Mouse (Mus musculus): ENCODE data around the gene C87436. TPM values are rescaled to one million over a fixed set of nuclear protein-coding genes. Genes with fewer than 3 reads are reported as not detected.

The C87436 gene
- polyA plus RNA-seq, 1 experiment from 2014 or later = 22.8 TPM

DNA sequence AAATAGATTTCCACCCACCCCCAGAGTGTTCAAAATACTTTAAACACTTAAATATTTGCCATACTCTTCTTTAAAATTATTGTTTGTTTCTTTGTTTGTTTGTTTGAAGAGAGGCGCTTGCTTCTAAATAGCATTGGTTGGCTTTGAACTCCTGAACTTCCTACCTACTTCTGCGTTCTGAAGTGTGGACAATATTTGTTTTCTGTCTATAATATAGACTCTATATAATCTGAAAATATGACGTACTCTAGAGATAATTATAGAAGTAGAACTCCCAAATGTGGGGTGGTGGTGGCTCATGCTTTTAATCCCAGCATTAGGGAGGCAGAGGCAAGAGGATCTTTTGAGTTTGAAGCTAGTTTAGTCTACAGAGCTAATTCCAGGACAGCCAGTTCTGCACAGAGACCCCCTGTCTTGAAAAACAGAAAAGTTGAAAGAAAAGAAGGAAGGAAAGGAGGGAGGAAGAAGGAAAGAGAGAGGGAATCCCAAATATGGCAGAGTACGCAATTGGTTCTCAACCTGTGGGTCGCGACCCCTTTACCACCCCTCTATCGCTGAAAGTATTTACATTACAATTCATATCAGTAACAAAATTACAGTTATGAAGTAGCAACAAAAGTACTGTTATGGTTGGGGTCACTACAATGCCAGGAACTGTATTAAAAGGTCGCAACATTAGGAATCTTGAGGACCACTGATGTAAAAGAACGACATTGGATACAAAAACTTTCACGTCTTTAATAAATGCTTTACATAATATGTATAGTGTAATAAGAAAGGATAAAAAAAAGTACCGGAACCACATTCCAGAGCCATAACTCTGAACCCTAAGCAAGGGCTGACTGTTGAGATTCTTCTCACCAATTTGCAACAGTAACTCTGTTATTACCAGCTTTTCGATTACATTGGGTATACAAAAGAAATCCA, 35.2 kb upstream of the C87436 start:
- Histone ChIP-seq H3K4me3 (peak overlapping the region; percentile 86), H3K36me3 (peaks cover 18% of the 10 kb centered on the region), H3K9me3 (replicated peaks) (no peaks in the 10 kb centered on the region), H3K27ac (replicated peaks) (peak overlapping the region; percentile 100), H3K4me1 (peaks cover 26% of the 10 kb centered on the region), H3K27me3 (ENCODE audit: low read depth, poor library complexity, severe bottlenecking) (peaks cover 12% of the 10 kb centered on the region)
- 47% methylated on average over 12 of the region's 12 CpGs for WGBS
- no peak for DNase-seq (ENCODE audit: low spot score)

- under 1% methylated on average over 15 of the region's 15 CpGs for WGBS
- no peaks in the 10 kb centered on the region for H3K9me3 ChIP-seq (replicated peaks)
- peak overlapping the region; percentile 100 for H3K27ac ChIP-seq (replicated peaks)
- DNase-seq (ENCODE audit: low spot score) = peak; percentile 86
- peaks cover 5% of the 10 kb centered on the region for H3K27me3 ChIP-seq (ENCODE audit: low read depth, poor library complexity, severe bottlenecking)
- peaks cover 26% of the 10 kb centered on the region for H3K4me1 ChIP-seq
- H3K4me3 ChIP-seq = peak overlapping the region; percentile 86
- peaks cover 26% of the 10 kb centered on the region for H3K36me3 ChIP-seq
Measured at GRCm38 (mm10) chr6:86403728-86404099, 34.5 kb upstream of the C87436 start.

DNA sequence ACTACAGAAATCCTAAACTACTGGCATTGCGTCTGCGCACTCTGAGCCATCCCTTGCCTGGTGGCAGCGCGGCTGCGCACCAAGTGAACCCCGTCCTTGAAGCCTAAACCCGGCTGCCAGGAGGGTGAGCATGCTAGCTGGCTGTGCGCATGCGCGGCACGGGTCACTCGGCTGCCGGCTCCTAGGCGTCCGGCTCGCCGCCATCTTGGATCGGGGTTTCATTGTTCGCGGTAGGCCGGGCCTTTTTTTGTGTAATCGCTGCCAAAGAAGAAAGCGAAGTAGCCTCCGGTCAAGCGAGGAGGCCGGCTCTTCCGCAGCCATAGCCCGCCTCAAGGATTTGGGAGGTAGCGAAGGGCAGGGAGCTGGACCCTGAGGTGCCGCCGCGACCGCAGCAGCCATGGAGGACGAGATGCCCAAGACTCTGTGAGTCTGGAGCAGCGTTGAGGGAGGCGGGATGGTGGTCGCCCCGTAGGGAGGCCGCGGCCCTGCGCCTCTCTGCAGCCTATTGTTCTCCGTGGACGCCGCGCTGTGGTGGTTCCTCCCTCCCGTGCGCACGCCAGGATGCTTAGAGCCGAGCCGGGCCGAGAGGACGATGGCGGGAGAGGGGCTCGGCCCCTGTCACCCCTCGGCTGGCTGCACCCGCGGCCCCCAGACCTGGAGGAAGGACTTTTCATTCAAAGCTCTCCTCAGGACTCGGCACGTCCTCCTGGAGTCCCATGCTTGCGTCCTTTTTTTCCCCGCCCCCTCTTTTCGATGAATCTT, 33.9 kb upstream of the C87436 start, which contains the start of gene Tia1:
Gene Tia1, plus strand, starts transcription at position 120 of the 762 bp plus-strand sequence.
- H3K36me3 ChIP-seq = peaks cover 31% of the 10 kb centered on the region
- peaks cover 26% of the 10 kb centered on the region for H3K4me1 ChIP-seq
- under 1% methylated on average over 62 of the region's 62 CpGs for WGBS
- peak; percentile 98 for DNase-seq (ENCODE audit: low spot score)
- H3K4me3 ChIP-seq = peak within 1 kb of the TSS; percentile 86
- H3K9me3 ChIP-seq (replicated peaks) = no peaks in the 10 kb centered on the region
- H3K27ac ChIP-seq (replicated peaks) = peak within 1 kb of the TSS; percentile 100
- H3K27me3 ChIP-seq (ENCODE audit: low read depth, poor library complexity, severe bottlenecking) = no peaks in the 10 kb centered on the region

- DNase-seq (ENCODE audit: low spot score) = no peak
- peak overlapping the region; percentile 100 for H3K27ac ChIP-seq (replicated peaks)
Measured at GRCm38 (mm10) chr6:86404996-86405395, 33.2 kb upstream of the C87436 start.

DNA sequence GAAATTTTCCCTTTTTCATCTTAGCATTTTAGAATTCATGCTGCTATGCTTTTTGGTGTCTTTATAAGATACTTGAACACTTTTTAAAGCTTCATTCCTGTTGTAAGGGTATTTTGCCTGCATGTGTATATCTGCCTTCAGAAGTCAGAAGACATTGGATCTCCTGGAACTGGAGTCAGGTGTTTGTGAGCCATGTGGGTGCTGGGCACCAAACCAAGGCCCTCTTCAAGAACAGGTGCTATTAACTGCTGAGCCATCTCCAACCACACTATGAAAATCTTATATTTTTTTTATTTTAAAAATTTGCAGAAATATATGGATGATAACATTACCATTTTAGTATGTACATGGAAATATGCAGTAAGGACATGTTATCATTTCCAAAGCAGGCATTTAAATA, 31.9 kb upstream of the C87436 start:
- Histone ChIP-seq H3K9me3 (replicated peaks) (no peaks in the 10 kb centered on the region), H3K27me3 (ENCODE audit: low read depth, poor library complexity, severe bottlenecking) (no peaks in the 10 kb centered on the region), H3K4me3 (peak overlapping the region; percentile 86), H3K36me3 (peaks cover 39% of the 10 kb centered on the region), H3K27ac (replicated peaks) (peak overlapping the region; percentile 100), H3K4me1 (peaks cover 19% of the 10 kb centered on the region)
- DNase-seq (ENCODE audit: low spot score) = no peak

More at GRCm38 (mm10) chr6:86404996-86405395, 33.2 kb upstream of the C87436 start:
- H3K9me3 ChIP-seq (replicated peaks) = no peaks in the 10 kb centered on the region
- peaks cover 37% of the 10 kb centered on the region for H3K36me3 ChIP-seq
- no peaks in the 10 kb centered on the region for H3K27me3 ChIP-seq (ENCODE audit: low read depth, poor library complexity, severe bottlenecking)
- peaks cover 26% of the 10 kb centered on the region for H3K4me1 ChIP-seq
- peak overlapping the region; percentile 86 for H3K4me3 ChIP-seq
- 1% methylated on average over 11 of the region's 11 CpGs for WGBS

GRCm38 (mm10) chr6:86418711-86419110, 19.5 kb upstream of the C87436 start:
- DNase-seq (ENCODE audit: low spot score) = no peak
- Histone ChIP-seq H3K4me3 (no peak overlapping the region), H3K27ac (replicated peaks) (no peak overlapping the region), H3K9me3 (replicated peaks) (no peaks in the 10 kb centered on the region), H3K4me1 (no peaks in the 10 kb centered on the region), H3K27me3 (ENCODE audit: low read depth, poor library complexity, severe bottlenecking) (no peaks in the 10 kb centered on the region), H3K36me3 (peaks cover 99% of the 10 kb centered on the region)
- 96% methylated on average over 6 of the region's 6 CpGs for WGBS

DNA sequence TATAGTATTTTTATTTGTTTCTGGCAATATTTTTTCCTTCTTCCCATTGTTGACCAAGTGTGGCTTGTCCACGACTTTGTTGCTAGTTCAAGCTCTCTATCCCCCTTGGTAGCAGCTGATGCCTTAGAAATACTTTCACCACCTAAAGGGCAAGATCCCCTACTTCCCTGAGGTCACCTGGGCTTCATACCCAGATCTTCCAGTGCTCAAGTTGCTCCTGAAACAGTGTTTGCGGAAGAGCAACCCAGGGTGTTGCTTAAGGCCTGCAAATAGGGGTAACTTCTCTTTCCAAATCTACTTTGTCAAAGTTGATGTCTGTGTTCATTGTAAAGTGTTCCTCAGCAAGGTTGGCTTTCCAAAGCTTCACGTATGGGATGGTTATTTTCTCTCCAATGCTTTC, 18.9 kb upstream of the C87436 start:
- H3K9me3 ChIP-seq (replicated peaks) = no peaks in the 10 kb centered on the region
- H3K4me1 ChIP-seq = no peaks in the 10 kb centered on the region
- no peaks in the 10 kb centered on the region for H3K27me3 ChIP-seq (ENCODE audit: low read depth, poor library complexity, severe bottlenecking)
- no peak overlapping the region for H3K4me3 ChIP-seq
- no peak for DNase-seq (ENCODE audit: low spot score)
- H3K27ac ChIP-seq (replicated peaks) = no peak overlapping the region
- H3K36me3 ChIP-seq = peaks cover 99% of the 10 kb centered on the region
- WGBS = 88% methylated on average over 3 of the region's 3 CpGs

- no peaks in the 10 kb centered on the region for H3K4me1 ChIP-seq
- no peak overlapping the region for H3K27ac ChIP-seq (replicated peaks)
- peaks cover 99% of the 10 kb centered on the region for H3K36me3 ChIP-seq
- no peaks in the 10 kb centered on the region for H3K9me3 ChIP-seq (replicated peaks)
- no peak overlapping the region for H3K4me3 ChIP-seq
- no peaks in the 10 kb centered on the region for H3K27me3 ChIP-seq (ENCODE audit: low read depth, poor library complexity, severe bottlenecking)
- 71% methylated on average over 6 of the region's 6 CpGs for WGBS
- no peak for DNase-seq (ENCODE audit: low spot score)
Measured at GRCm38 (mm10) chr6:86420491-86420890, 17.7 kb upstream of the C87436 start.

GRCm38 (mm10) chr6:86426358-86426757, 11.8 kb upstream of the C87436 start, which contains the start of gene Gm44790:
Gene Gm44790 (plus strand): TSS chr6:86426658.
- Histone ChIP-seq H3K27me3 (ENCODE audit: low read depth, poor library complexity, severe bottlenecking) (no peaks in the 10 kb centered on the region), H3K4me3 (no peak within 1 kb of the TSS), H3K9me3 (replicated peaks) (no peaks in the 10 kb centered on the region), H3K36me3 (peaks cover 99% of the 10 kb centered on the region), H3K4me1 (no peaks in the 10 kb centered on the region), H3K27ac (replicated peaks) (no peak within 1 kb of the TSS)
- no peak for DNase-seq (ENCODE audit: low spot score)
- WGBS = 95% methylated on average over 1 of the region's 1 CpGs

GRCm38 (mm10) chr6:86431531-86431930, 6.6 kb upstream of the C87436 start:
- no peaks in the 10 kb centered on the region for H3K4me1 ChIP-seq
- peaks cover 100% of the 10 kb centered on the region for H3K36me3 ChIP-seq
- WGBS = 97% methylated on average over 3 of the region's 3 CpGs
- H3K27me3 ChIP-seq (ENCODE audit: low read depth, poor library complexity, severe bottlenecking) = no peaks in the 10 kb centered on the region
- DNase-seq (ENCODE audit: low spot score) = no peak
- H3K9me3 ChIP-seq (replicated peaks) = no peaks in the 10 kb centered on the region
- H3K4me3 ChIP-seq = no peak overlapping the region
- no peak overlapping the region for H3K27ac ChIP-seq (replicated peaks)

GRCm38 (mm10) chr6:86433696-86434095, 4.5 kb upstream of the C87436 start:
- Histone ChIP-seq H3K4me3 (no peak overlapping the region), H3K4me1 (peaks cover 6% of the 10 kb centered on the region; the same call in 1 of the 2 replicates), H3K36me3 (peaks cover 81% of the 10 kb centered on the region), H3K27me3 (ENCODE audit: low read depth, poor library complexity, severe bottlenecking) (no peaks in the 10 kb centered on the region), H3K9me3 (replicated peaks) (no peaks in the 10 kb centered on the region), H3K27ac (replicated peaks) (no peak overlapping the region)
- WGBS = 82% methylated on average over 1 of the region's 1 CpGs
- DNase-seq (ENCODE audit: low spot score) = no peak

DNA sequence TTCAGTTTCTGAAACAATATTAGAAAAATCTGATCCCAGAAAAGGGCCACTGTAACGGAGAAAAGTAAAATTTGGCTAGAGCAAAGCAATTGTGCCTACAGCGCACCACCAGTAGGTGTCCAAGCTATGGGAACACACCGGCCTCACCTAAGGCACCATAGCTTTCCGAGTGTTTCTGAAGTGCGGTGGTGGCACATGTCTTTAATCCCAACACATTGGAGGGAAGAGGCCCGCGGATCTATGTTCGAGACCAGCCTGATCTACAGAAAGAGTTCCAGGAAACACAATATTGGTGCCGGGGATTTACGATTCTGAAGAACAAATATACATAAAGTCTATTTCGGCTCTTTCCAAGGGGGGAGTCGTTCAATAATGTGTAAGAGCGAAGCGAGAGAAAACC, 463 bp upstream of the C87436 start:
- Histone ChIP-seq H3K4me1 (peaks cover 16% of the 10 kb centered on the region), H3K4me3 (peak overlapping the region; percentile 75), H3K27ac (replicated peaks) (peak overlapping the region; percentile 95), H3K27me3 (ENCODE audit: low read depth, poor library complexity, severe bottlenecking) (no peaks in the 10 kb centered on the region), H3K36me3 (peaks cover 52% of the 10 kb centered on the region), H3K9me3 (replicated peaks) (no peaks in the 10 kb centered on the region)
- 3% methylated on average over 14 of the region's 14 CpGs for WGBS
- peak; percentile 49 for DNase-seq (ENCODE audit: low spot score)

- H3K36me3 ChIP-seq = peaks cover 51% of the 10 kb centered on the region
- peak overlapping the region; percentile 75 for H3K4me3 ChIP-seq
- peak overlapping the region; percentile 95 for H3K27ac ChIP-seq (replicated peaks)
- peaks cover 16% of the 10 kb centered on the region for H3K4me1 ChIP-seq
- 6% methylated on average over 13 of the region's 13 CpGs for WGBS
- no peaks in the 10 kb centered on the region for H3K27me3 ChIP-seq (ENCODE audit: low read depth, poor library complexity, severe bottlenecking)
- DNase-seq (ENCODE audit: low spot score) = no peak
- H3K9me3 ChIP-seq (replicated peaks) = no peaks in the 10 kb centered on the region
Measured at GRCm38 (mm10) chr6:86439119-86439496, 934 bp downstream of the C87436 start.

All from midbrain, embryonic 10.5 days (tissue).